Mouse (Mus musculus) midbrain, embryonic 11.5 days (tissue): Measurements from ENCODE around the gene Efemp2. TPM values are rescaled to one million over a fixed set of nuclear protein-coding genes. Genes with fewer than 3 reads are reported as not detected.

Experiments
- ATAC-seq: fragments of 200-750 bp; cut with Nextera tagmentation; 2 replicates; pipeline ENCODE4 v1.8.0; 2017; ENCODE audit warnings: moderate TSS enrichment, moderate library complexity; ENCODE audit not compliant: low FRiP score
- DNase-seq: peaks from one replicate; pipeline ENCODE4 v3.0.0; 2015; ENCODE audit warnings: low spot score; ENCODE audit errors: missing footprints
- H3K27ac ChIP-seq: fragments of 300-500 bp; sonication (generic); 2 replicates; pipeline ENCODE4 v1.5.1; 2014; ENCODE audit warnings: low read depth, low read length
- H3K27me3 ChIP-seq: fragments of 300-500 bp; sonication (generic); 2 replicates; pipeline ENCODE4 v1.6.1; 2014; ENCODE audit warnings: mild to moderate bottlenecking, low read length, moderate library complexity, mixed read lengths; ENCODE audit not compliant: control insufficient read depth, insufficient read depth
- H3K36me3 ChIP-seq: fragments of 300-500 bp; sonication (generic); 2 replicates; pipeline ENCODE4 v1.6.1; 2014; ENCODE audit warnings: mild to moderate bottlenecking, low read length, moderate library complexity, mixed read lengths; ENCODE audit not compliant: control insufficient read depth, insufficient read depth
- H3K4me1 ChIP-seq: fragments of 300-500 bp; sonication (generic); 2 replicates; pipeline ENCODE4 v1.6.1; 2014; ENCODE audit warnings: low read length; ENCODE audit not compliant: control insufficient read depth, insufficient read depth
- H3K4me2 ChIP-seq: fragments of 300-500 bp; sonication (generic); 2 replicates; pipeline ENCODE4 v1.6.1; 2014; ENCODE audit warnings: mild to moderate bottlenecking, moderate library complexity
- H3K4me3 ChIP-seq: fragments of 300-500 bp; sonication (generic); 2 replicates; pipeline ENCODE4 v1.5.1; 2014; ENCODE audit warnings: low read depth, low read length
- H3K9ac ChIP-seq: fragments of 300-500 bp; sonication (generic); 2 replicates; pipeline ENCODE4 v1.6.1; 2014; ENCODE audit warnings: low read length
- H3K9me3 ChIP-seq: fragments of 300-500 bp; sonication (generic); 2 replicates; pipeline ENCODE4 v1.6.1; 2016; ENCODE audit warnings: low read length; ENCODE audit not compliant: control insufficient read depth
- WGBS: fragments of 180-500 bp; shearing (Covaris S2); extraction: QIAGEN DNeasy Blood & Tissue Kit; methylation state at CpG from one replicate; pipeline ENCODE4 v1.1.7; 2014; 5-methylcytosine and 5-hydroxymethylcytosine counted together
- polyA plus RNA-seq: library from polyadenylated mRNA; unstranded; fragments of >200 nt; fragmentation: Nextera tagmentation; extraction: Ambion mirVana; gene quantifications from 2 replicates; pipeline ENCODE4 v1.2.1, GENCODE M21; 2014

Efemp2 gene
- polyA plus RNA-seq, 1 experiment from 2014 or later: 52.7 TPM

GRCm38 (mm10) chr19:5516906-5517505 lies 43.3 kb downstream of the Efemp2 start:
- H3K27me3 ChIP-seq: no peaks in the 10 kb centered on the region
- no peaks in the 10 kb centered on the region for H3K4me1 ChIP-seq
- H3K4me3 ChIP-seq: no peak overlapping the region
- ATAC-seq (no peak), DNase-seq (no peak)
- H3K27ac ChIP-seq: no peak overlapping the region
- no peak overlapping the region for H3K4me2 ChIP-seq
- H3K9me3 ChIP-seq: no peaks in the 10 kb centered on the region
- H3K36me3 ChIP-seq: no peaks in the 10 kb centered on the region
- 81% methylated on average over 8 of the region's 8 CpGs for WGBS
- H3K9ac ChIP-seq: no peak overlapping the region

DNA sequence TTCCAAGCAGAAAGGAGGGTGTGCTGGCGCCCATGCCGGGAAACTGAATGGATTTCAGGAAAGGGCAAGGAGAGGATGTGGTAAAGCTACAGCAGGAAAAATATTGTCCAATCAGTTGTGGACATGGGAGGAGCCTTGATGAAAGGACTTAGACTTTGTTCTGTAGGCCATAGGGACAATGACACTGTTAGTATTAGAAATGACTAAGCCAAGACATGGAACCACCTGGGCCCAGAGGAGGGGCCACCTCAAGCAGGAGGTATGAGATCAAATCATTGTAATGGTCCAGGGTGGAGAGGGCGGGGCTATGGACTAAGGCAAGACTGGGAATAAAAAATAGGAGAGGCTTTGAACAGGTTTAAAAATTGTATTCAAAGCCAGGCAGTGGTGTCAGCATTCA lies 45.0 kb downstream of the Efemp2 start:
- H3K9ac ChIP-seq: no peak overlapping the region
- no peaks in the 10 kb centered on the region for H3K27me3 ChIP-seq
- 90% methylated on average over 3 of the region's 3 CpGs for WGBS
- no peaks in the 10 kb centered on the region for H3K36me3 ChIP-seq
- no peak overlapping the region for H3K27ac ChIP-seq
- H3K4me2 ChIP-seq: no peak overlapping the region
- no peaks in the 10 kb centered on the region for H3K4me1 ChIP-seq
- DNase-seq (no peak), ATAC-seq (no peak)
- no peak overlapping the region for H3K4me3 ChIP-seq
- H3K9me3 ChIP-seq: no peaks in the 10 kb centered on the region

DNA sequence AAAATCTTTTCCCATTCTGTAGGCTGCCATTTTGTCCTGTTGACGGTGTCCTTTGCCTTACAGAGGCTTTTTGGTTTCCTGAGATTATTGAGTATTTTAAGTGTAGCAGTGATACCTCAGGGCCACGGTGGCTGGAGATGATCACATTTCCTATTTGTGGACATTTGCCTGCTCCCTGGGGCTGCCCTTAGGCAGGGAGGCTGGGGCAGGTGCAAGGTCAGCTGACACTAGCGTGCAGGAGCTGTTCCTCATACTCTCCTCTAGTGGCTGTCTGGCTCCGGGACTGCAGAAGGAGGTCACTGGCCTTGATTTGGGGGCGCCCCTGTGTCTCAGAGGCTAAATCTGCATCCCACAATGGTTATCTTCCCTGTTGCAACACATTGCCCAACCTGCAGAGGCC lies 51.5 kb downstream of the Efemp2 start:
- no peak for ATAC-seq
- Histone ChIP-seq H3K9ac (no peak overlapping the region), H3K4me2 (no peak overlapping the region), H3K27ac (no peak overlapping the region), H3K27me3 (no peaks in the 10 kb centered on the region), H3K36me3 (no peaks in the 10 kb centered on the region), H3K4me3 (no peak overlapping the region), H3K4me1 (peaks cover 4% of the 10 kb centered on the region; the same call in 1 of the 2 replicates), H3K9me3 (no peaks in the 10 kb centered on the region)
- 67% methylated on average over 5 of the region's 5 CpGs for WGBS
- no peak for DNase-seq

- no peaks in the 10 kb centered on the region for H3K9me3 ChIP-seq
- 12% methylated on average over 20 of the region's 20 CpGs for WGBS
- no peak overlapping the region for H3K9ac ChIP-seq
- no peaks in the 10 kb centered on the region for H3K27me3 ChIP-seq
- H3K4me3 ChIP-seq: no peak overlapping the region
- H3K27ac ChIP-seq: no peak overlapping the region
- DNase-seq (peak; percentile 100), ATAC-seq (peak; percentile 91)
- H3K4me2 ChIP-seq: peak overlapping the region; percentile 15; the same call in 1 of the 2 replicates
- H3K36me3 ChIP-seq: no peaks in the 10 kb centered on the region
- peaks cover 11% of the 10 kb centered on the region for H3K4me1 ChIP-seq
Observed at GRCm38 (mm10) chr19:5529325-5530137, 55.8 kb downstream of the Efemp2 start.

DNA sequence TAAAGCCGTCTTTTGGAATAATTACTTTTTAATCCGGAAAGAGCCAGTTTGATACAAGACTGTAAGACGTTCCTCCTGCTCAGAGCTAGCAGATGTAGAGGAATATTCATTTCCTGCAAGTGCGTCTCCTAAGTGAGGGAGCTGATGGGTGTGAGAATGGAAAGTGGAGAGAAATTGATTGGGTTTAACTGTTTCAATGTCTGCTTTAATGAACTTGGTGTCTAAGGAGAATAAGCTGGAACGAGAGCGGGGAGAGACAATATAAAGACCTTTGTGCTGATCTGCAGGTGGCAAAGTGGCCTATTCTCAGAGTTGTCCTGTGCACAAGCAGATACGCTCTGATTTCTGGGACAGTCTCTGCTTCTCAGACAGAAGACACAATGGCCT lies 56.4 kb downstream of the Efemp2 start:
- no peak for ATAC-seq
- H3K4me1 ChIP-seq: peaks cover 11% of the 10 kb centered on the region
- H3K4me2 ChIP-seq: no peak overlapping the region
- H3K27me3 ChIP-seq: no peaks in the 10 kb centered on the region
- no peak overlapping the region for H3K9ac ChIP-seq
- H3K9me3 ChIP-seq: no peaks in the 10 kb centered on the region
- H3K4me3 ChIP-seq: no peak overlapping the region
- no peak overlapping the region for H3K27ac ChIP-seq
- no peak for DNase-seq
- H3K36me3 ChIP-seq: no peaks in the 10 kb centered on the region
- WGBS: 35% methylated on average over 7 of the region's 7 CpGs

Other genes with a start within 250 kb of the Efemp2 start
- gene Pacs1, start 200.8 kb upstream of the Efemp2 start, polyA plus RNA-seq: 24.8 and 26.1 TPM in 2 replicates
- 377 and 399 TPM in 2 replicates for gene Sf3b2, start 178.5 kb upstream of the Efemp2 start, polyA plus RNA-seq
- gene Gal3st3, start 175.6 kb upstream of the Efemp2 start, polyA plus RNA-seq: 15.6 TPM in 2 replicates
- not detected in 2 replicates for gene Catsper1, start 138.2 kb upstream of the Efemp2 start, polyA plus RNA-seq
- 1.0 and 2.1 TPM in 2 replicates for gene Cst6, start 124.4 kb upstream of the Efemp2 start, polyA plus RNA-seq
- gene Eif1ad, start 107.2 kb upstream of the Efemp2 start, polyA plus RNA-seq: 68.1 and 73.9 TPM in 2 replicates
- 477 and 512 TPM in 2 replicates for gene Banf1, start 106.8 kb upstream of the Efemp2 start, polyA plus RNA-seq
- 74.0 and 81.0 TPM in 2 replicates for gene Sart1, start 85.3 kb upstream of the Efemp2 start, polyA plus RNA-seq
- not detected in 2 replicates for gene Tsga10ip, start 71.4 kb upstream of the Efemp2 start, polyA plus RNA-seq
- gene Drap1, start 49.0 kb upstream of the Efemp2 start, polyA plus RNA-seq: 187 and 204 TPM in 2 replicates
- 31.6 and 33.1 TPM in 2 replicates for gene AI837181, start 48.8 kb upstream of the Efemp2 start, polyA plus RNA-seq
- gene Fosl1, start 26.4 kb upstream of the Efemp2 start, polyA plus RNA-seq: not detected in 2 replicates
- gene Ccdc85b, start 16.1 kb upstream of the Efemp2 start, polyA plus RNA-seq: 6.9 and 7.8 TPM in 2 replicates
- gene Fibp, start 13.3 kb upstream of the Efemp2 start, polyA plus RNA-seq: 98.3 and 103 TPM in 2 replicates
- gene Ctsw, start 5.4 kb upstream of the Efemp2 start, polyA plus RNA-seq: 2.4 and 3.0 TPM in 2 replicates
- 38.4 TPM in 2 replicates for gene Mus81, start 14.4 kb downstream of the Efemp2 start, polyA plus RNA-seq
- 3,750 and 3,786 TPM in 2 replicates for gene Cfl1, start 16.5 kb downstream of the Efemp2 start, polyA plus RNA-seq
- not detected in 2 replicates for gene 1700020D05Rik, start 29.8 kb downstream of the Efemp2 start, polyA plus RNA-seq
- gene Snx32, start 36.6 kb downstream of the Efemp2 start, polyA plus RNA-seq: 17.9 and 20.3 TPM in 2 replicates
- gene Ovol1, start 86.7 kb downstream of the Efemp2 start, polyA plus RNA-seq: 0.18 TPM in 1 of 2 replicates, not detected in the other
- 1.0 and 1.5 TPM in 2 replicates for gene Ap5b1, start 94.1 kb downstream of the Efemp2 start, polyA plus RNA-seq
- gene Rnaseh2c, start 127.9 kb downstream of the Efemp2 start, polyA plus RNA-seq: 157 and 173 TPM in 2 replicates
- gene Kat5, start 136.3 kb downstream of the Efemp2 start, polyA plus RNA-seq: 36.9 and 40.0 TPM in 2 replicates
- 24.6 and 29.9 TPM in 2 replicates for gene Rela, start 163.5 kb downstream of the Efemp2 start, polyA plus RNA-seq
- gene Sipa1, start 189.8 kb downstream of the Efemp2 start, polyA plus RNA-seq: 8.8 and 10.9 TPM in 2 replicates
- gene Map3k11, start 214.8 kb downstream of the Efemp2 start, polyA plus RNA-seq: 14.0 and 17.3 TPM in 2 replicates
- gene Pcnx3, start 215.0 kb downstream of the Efemp2 start, polyA plus RNA-seq: 18.6 and 23.1 TPM in 2 replicates
- not detected in 2 replicates for gene Kcnk7, start 230.4 kb downstream of the Efemp2 start, polyA plus RNA-seq